Mouse (Mus musculus) erythroblast, embryonic 14.5 days (primary cell): ENCODE results near the gene Slc38a9.

Source experiments
- GATA1 ChIP-seq: IDR thresholded peaks from 2 replicates; pipeline ENCODE4 v1.6.1; 2012; ENCODE audit warnings: low read length, inconsistent platforms, mixed read lengths
- TAL1 ChIP-seq: IDR thresholded peaks from 3 replicates; pipeline ENCODE4 v1.6.1; 2012; ENCODE audit warnings: low read length, inconsistent platforms, mixed read lengths

DNA sequence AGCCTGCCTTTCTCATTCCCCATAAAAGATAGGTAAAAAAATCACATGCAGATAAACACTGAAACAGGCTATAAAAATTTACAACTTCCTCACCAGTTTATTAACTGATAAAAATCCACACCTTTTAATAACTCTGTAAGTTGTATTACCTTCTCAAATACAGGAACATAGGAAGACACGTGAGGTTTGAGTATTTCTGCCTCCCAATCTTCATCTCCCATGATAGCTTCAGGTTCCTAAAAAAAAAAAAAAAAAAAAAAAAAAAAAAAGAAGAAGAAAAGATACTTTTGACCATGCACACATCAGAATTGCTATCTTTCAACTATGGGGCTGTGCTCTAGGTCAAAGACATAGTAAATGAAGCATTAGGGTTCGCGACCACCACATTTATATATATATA, 9.4 kb upstream of the Slc38a9 start:
- TF ChIP-seq TAL1 (no peak), GATA1 (no peak)
